Mouse (Mus musculus) neural tube, embryonic 15.5 days (tissue): ENCODE data around the gene Rrp12. TPM values are rescaled to one million over a fixed set of nuclear protein-coding genes. Genes with fewer than 3 reads are reported as not detected.

Experiments
- ATAC-seq: fragments of 200-750 bp; cut with Nextera tagmentation; 2 replicates; pipeline ENCODE4 v1.8.0; 2017; ENCODE audit warnings: mild to moderate bottlenecking, moderate TSS enrichment, moderate library complexity; ENCODE audit not compliant: low FRiP score
- H3K27ac ChIP-seq: fragments of 300-500 bp; sonication (generic); replicated peaks from 2 replicates; pipeline ENCODE4 v1.5.1; 2015; ENCODE audit warnings: mild to moderate bottlenecking, inconsistent platforms
- H3K27me3 ChIP-seq: fragments of 300-500 bp; sonication (generic); replicated peaks from 2 replicates; pipeline ENCODE4 v1.6.1; 2015; ENCODE audit warnings: inconsistent platforms
- H3K36me3 ChIP-seq: fragments of 300-500 bp; sonication (generic); 2 replicates; pipeline ENCODE4 v1.6.1; 2015; ENCODE audit warnings: inconsistent platforms
- H3K4me1 ChIP-seq: fragments of 300-500 bp; sonication (generic); 2 replicates; pipeline ENCODE4 v1.6.1; 2015; ENCODE audit warnings: inconsistent platforms
- H3K4me2 ChIP-seq: fragments of 300-500 bp; sonication (generic); 2 replicates; pipeline ENCODE4 v1.6.1; 2015; ENCODE audit warnings: inconsistent platforms, mild to moderate bottlenecking, moderate library complexity
- H3K4me3 ChIP-seq: fragments of 300-500 bp; sonication (generic); replicated peaks from 2 replicates; pipeline ENCODE4 v1.5.1; 2015; ENCODE audit warnings: mild to moderate bottlenecking, inconsistent platforms
- H3K9ac ChIP-seq: fragments of 300-500 bp; sonication (generic); replicated peaks from 2 replicates; pipeline ENCODE4 v1.6.1; 2015; ENCODE audit warnings: mild to moderate bottlenecking, inconsistent platforms
- H3K9me3 ChIP-seq: fragments of 300-500 bp; sonication (generic); replicated peaks from 2 replicates; pipeline ENCODE4 v1.6.1; 2016; ENCODE audit warnings: inconsistent platforms
- WGBS: fragments of 180-500 bp; shearing (Covaris S2); methylation state at CpG from one replicate; pipeline ENCODE4 v1.1.7; 2015; ENCODE audit warnings: mixed read lengths; 5-methylcytosine and 5-hydroxymethylcytosine counted together
- polyA plus RNA-seq: library from polyadenylated mRNA; unstranded; fragments of >200 nt; fragmentation: Nextera tagmentation; extraction: Ambion mirVana; gene quantifications from 2 replicates; pipeline ENCODE4 v1.2.1, GENCODE M21; 2015

Gene Rrp12
- polyA plus RNA-seq: 17.9 and 18.5 TPM in 2 replicates

DNA sequence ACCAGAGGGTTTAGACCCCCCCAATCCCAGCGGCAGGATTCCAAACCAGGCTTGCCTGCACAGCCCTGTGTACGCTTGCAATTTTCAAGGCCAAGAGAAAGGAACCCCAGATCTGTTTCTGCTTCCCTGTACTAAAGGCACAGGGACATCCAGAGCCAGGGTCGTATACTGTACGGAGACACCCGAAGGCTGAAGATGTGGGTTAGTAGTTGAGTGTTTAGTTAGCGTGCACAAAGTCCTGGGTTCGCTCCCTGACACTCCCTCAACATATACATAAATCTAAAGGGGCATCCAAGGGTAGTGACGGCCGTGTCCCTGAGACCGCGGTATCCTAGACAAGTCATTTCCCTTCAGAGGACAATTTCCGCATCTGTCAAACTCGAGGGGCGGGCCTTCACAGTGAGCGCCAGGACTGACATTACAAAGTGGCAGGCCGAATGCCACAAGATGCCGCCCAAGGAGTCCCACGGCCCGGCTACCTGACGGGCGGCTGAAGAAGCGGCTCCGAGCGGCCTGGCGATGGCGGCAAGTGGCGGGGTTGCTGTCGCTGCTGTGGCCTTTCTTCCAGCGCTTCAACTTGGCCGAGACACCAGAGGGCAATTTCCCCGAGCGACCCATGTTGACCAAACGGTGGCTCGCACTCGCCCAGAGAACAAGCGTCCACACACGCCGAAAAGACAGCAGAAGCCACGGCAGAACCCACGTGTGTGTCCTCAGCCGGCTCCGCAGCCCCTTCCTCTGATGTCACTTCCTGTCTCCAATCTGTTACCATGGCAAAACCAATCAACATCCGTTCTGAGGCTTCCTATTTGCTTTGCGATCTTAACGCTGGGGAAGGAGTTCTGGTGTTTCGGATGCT is at the start of gene Rrp12:
Gene Rrp12, minus strand, starts transcription at position 714 of the 859 bp plus-strand sequence.
- peaks cover 24% of the 10 kb centered on the region for H3K4me1 ChIP-seq
- H3K4me3 ChIP-seq: peak within 1 kb of the TSS; percentile 90
- under 1% methylated on average over 46 of the region's 46 CpGs for WGBS
- H3K27ac ChIP-seq: peak within 1 kb of the TSS; percentile 55; the same call in 1 of the 2 replicates
- no peaks in the 10 kb centered on the region for H3K27me3 ChIP-seq
- peak within 1 kb of the TSS; percentile 55 for H3K9ac ChIP-seq
- no peaks in the 10 kb centered on the region for H3K9me3 ChIP-seq
- peak within 1 kb of the TSS; percentile 90 for H3K4me2 ChIP-seq
- ATAC-seq: peak; percentile 98
- H3K36me3 ChIP-seq: peaks cover 13% of the 10 kb centered on the region

- Histone ChIP-seq H3K4me2 (no peak overlapping the region), H3K27me3 (no peaks in the 10 kb centered on the region), H3K36me3 (peaks cover 92% of the 10 kb centered on the region), H3K4me3 (no peak overlapping the region), H3K4me1 (no peaks in the 10 kb centered on the region), H3K9ac (no peak overlapping the region), H3K27ac (no peak overlapping the region), H3K9me3 (no peaks in the 10 kb centered on the region)
- WGBS: 92% methylated on average over 7 of the region's 7 CpGs
- ATAC-seq: no peak
Observed at GRCm38 (mm10) chr19:41943841-41944240, 47.9 kb upstream of the Rrp12 start.

- WGBS: 92% methylated on average over 5 of the region's 5 CpGs
- H3K27me3 ChIP-seq: no peaks in the 10 kb centered on the region
- no peak overlapping the region for H3K9ac ChIP-seq
- H3K27ac ChIP-seq: no peak overlapping the region
- no peak overlapping the region for H3K4me3 ChIP-seq
- H3K4me1 ChIP-seq: peaks cover 17% of the 10 kb centered on the region
- no peaks in the 10 kb centered on the region for H3K9me3 ChIP-seq
- H3K36me3 ChIP-seq: peaks cover 58% of the 10 kb centered on the region
- H3K4me2 ChIP-seq: no peak overlapping the region
- ATAC-seq: no peak
Observed at GRCm38 (mm10) chr19:41938539-41938938, 42.6 kb upstream of the Rrp12 start.

DNA sequence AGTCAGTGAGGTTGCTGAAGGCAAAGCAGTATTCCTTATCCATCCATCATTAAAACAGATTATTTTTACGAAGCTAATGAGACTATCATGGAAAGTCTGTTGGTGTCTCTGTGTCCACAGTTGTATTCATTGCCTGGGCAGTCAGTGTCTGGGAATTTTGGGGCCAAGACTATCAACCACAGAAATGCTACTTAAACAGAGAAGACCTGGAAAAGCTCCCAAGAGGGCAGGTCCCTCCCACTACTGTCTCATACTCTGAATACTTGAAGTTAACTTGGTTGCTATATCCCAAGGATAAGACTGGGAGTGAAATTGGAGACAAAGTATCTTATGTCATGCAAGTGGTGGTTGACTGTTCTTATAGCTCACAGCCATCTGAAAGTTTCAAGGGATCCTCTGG is 39.9 kb upstream of the Rrp12 start:
- 98% methylated on average over 1 of the region's 1 CpGs for WGBS
- no peak for ATAC-seq

GRCm38 (mm10) chr19:41934124-41934523 is 38.2 kb upstream of the Rrp12 start:
- Histone ChIP-seq H3K4me1 (peaks cover 27% of the 10 kb centered on the region), H3K9ac (peak overlapping the region; percentile 80), H3K9me3 (no peaks in the 10 kb centered on the region), H3K4me3 (peak overlapping the region; percentile 88), H3K36me3 (peaks cover 30% of the 10 kb centered on the region), H3K27ac (no peak overlapping the region), H3K4me2 (peak overlapping the region; percentile 78), H3K27me3 (no peaks in the 10 kb centered on the region)
- no peak for ATAC-seq
- 7% methylated on average over 6 of the region's 6 CpGs for WGBS

More for the DNA sequence above, 39.9 kb upstream of the Rrp12 start:
- H3K4me1 ChIP-seq: peaks cover 27% of the 10 kb centered on the region
- H3K27ac ChIP-seq: no peak overlapping the region
- peaks cover 35% of the 10 kb centered on the region for H3K36me3 ChIP-seq
- no peak overlapping the region for H3K4me3 ChIP-seq
- H3K4me2 ChIP-seq: no peak overlapping the region
- H3K9me3 ChIP-seq: no peaks in the 10 kb centered on the region
- H3K9ac ChIP-seq: no peak overlapping the region
- H3K27me3 ChIP-seq: no peaks in the 10 kb centered on the region

DNA sequence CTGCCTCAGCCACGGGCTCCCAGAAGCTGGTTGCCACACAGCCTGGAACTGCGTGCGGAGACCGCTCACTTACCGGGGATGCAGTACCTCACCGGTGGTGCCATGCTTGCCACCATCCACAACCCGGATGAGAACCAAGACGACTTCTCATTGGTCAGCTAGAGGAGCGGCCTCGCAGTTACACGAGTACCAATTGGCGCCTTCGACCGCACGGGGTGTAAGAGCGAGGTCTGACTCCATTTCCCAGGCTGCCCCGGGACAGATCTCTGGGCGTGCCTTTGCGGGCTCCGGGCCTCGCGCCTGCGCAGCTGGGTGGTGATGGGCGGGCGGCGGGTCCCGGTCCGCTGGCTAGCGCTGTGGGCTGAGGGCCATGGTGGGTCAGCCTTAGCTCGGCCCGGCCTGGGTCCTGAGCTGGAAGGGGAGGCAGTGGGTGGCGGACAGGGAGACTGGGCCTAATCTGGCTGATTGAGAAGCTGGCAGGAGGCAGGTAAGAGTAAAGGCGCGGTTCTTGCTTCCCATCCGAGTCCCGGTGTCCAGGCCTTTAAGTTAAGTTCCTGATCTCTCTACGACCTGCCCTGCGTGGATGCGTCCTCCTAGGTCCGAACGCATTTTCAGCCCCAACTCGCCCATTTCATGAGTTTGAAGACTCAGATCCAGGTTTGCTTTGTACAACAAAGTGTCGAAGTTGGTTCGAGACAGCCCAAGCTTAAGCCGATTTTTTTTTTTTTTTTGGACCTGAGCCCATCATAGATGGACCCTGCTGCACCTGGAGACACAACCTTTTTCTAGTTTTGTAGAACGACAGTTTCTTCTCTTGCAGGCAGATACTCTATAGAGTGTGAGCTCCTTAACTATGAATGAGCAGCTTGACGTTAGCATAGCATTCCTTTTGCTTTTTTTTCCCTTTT is 37.5 kb upstream of the Rrp12 start, which contains the start of the genes Exosc1 and Zdhhc16:
Gene Exosc1, minus strand, starts transcription at position 245 of the 908 bp plus-strand sequence.
Gene Zdhhc16, plus strand, starts transcription at position 302 of the 908 bp plus-strand sequence.
- Histone ChIP-seq H3K27me3 (no peaks in the 10 kb centered on the region), H3K9ac (peak within 1 kb of the TSS; percentile 80)
- under 1% methylated on average over 47 of the region's 47 CpGs for whole genome bisulfite sequencing

DNA sequence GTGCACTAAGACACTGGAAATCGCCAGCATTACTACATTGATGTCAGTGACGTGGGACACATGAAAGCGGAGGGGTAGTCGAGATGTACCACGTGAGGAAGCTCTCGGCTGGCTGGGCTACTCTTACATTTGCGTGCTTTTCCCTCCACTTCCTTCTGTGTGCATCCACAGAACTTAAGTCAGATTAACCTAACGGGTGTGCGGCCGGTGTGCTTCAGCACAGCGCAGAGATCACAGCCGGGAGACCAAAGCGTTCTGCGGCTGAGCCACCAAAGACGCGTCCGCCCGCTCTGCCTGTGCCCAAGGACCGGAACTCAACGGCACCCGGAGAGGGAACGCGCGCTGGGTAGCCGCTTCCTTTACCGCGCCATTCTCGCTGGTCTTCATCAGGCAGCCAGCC is 36.7 kb upstream of the Rrp12 start:
- H3K36me3 ChIP-seq: peaks cover 29% of the 10 kb centered on the region
- WGBS: under 1% methylated on average over 28 of the region's 28 CpGs
- H3K27ac ChIP-seq: peak overlapping the region; percentile 81
- no peaks in the 10 kb centered on the region for H3K9me3 ChIP-seq
- H3K4me3 ChIP-seq: peak overlapping the region; percentile 88
- no peaks in the 10 kb centered on the region for H3K27me3 ChIP-seq
- peak overlapping the region; percentile 75 for H3K9ac ChIP-seq
- peak overlapping the region; percentile 91 for H3K4me2 ChIP-seq
- peak; percentile 30 for ATAC-seq
- peaks cover 27% of the 10 kb centered on the region for H3K4me1 ChIP-seq

More for the DNA sequence above, 37.5 kb upstream of the Rrp12 start, which contains the start of the genes Exosc1 and Zdhhc16:
- Histone ChIP-seq H3K27ac (peak within 1 kb of the TSS; percentile 81), H3K4me1 (peaks cover 27% of the 10 kb centered on the region), H3K4me2 (peak within 1 kb of the TSS; percentile 91), H3K9me3 (no peaks in the 10 kb centered on the region), H3K4me3 (peak within 1 kb of the TSS; percentile 88), H3K36me3 (peaks cover 29% of the 10 kb centered on the region)
- ATAC-seq: peak; percentile 100

GRCm38 (mm10) chr19:41920412-41921067 is 24.6 kb upstream of the Rrp12 start:
- WGBS: 83% methylated on average over 5 of the region's 5 CpGs
- Histone ChIP-seq H3K9me3 (no peaks in the 10 kb centered on the region), H3K27me3 (no peaks in the 10 kb centered on the region), H3K4me1 (no peaks in the 10 kb centered on the region), H3K9ac (no peak overlapping the region), H3K27ac (no peak overlapping the region), H3K4me2 (no peak overlapping the region), H3K36me3 (peaks cover 61% of the 10 kb centered on the region), H3K4me3 (no peak overlapping the region)
- ATAC-seq: no peak

GRCm38 (mm10) chr19:41919471-41919870 is 23.5 kb upstream of the Rrp12 start:
- Histone ChIP-seq H3K27me3 (no peaks in the 10 kb centered on the region), H3K4me3 (no peak overlapping the region), H3K36me3 (peaks cover 58% of the 10 kb centered on the region), H3K4me1 (peaks cover 8% of the 10 kb centered on the region), H3K4me2 (no peak overlapping the region), H3K9me3 (no peaks in the 10 kb centered on the region), H3K27ac (no peak overlapping the region), H3K9ac (no peak overlapping the region)
- 80% methylated on average over 4 of the region's 4 CpGs for WGBS
- no peak for ATAC-seq

DNA sequence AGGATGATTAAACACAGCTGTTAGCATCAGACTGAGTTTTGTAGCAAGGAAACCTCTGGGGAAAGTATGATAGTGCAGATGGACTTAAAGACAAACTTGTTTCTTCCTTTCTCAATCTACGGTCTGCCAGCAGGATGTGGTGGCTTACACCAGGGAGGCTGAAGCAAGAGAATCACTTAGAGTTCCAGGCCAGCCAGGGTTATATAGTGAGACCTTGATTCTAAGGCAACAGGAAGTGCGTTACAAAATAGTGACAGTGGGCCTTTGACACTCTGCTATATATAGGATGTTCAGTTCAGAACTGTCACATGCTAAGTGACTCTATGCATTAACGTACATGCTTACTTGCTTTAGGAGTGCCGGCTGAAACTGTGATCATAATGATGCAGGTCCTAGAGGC is 20.9 kb upstream of the Rrp12 start:
- Histone ChIP-seq H3K27ac (no peak overlapping the region), H3K4me1 (peaks cover 29% of the 10 kb centered on the region), H3K4me2 (no peak overlapping the region), H3K36me3 (peaks cover 42% of the 10 kb centered on the region), H3K9me3 (no peaks in the 10 kb centered on the region), H3K9ac (no peak overlapping the region), H3K27me3 (no peaks in the 10 kb centered on the region), H3K4me3 (no peak overlapping the region)
- no peak for ATAC-seq
- WGBS: 87% methylated on average over 4 of the region's 4 CpGs

DNA sequence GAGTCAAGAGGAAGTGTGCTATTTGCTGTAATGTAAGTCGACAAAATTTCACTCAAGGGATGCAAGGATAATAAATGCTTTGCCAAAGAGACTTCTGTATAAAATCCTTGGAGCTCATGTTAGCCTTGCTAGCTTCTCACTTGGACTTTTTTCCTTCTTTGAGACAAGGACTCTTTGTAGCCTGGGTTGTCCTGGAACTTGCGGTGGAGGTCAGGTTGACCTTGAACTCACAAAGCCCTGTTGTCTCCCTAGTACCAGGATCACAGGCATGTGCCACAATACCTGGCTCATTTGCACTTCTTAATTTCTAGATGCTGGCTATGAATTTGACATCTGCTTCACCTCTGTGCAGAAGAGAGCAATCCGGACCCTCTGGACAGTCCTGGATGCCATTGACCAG is 19.3 kb upstream of the Rrp12 start:
- H3K27ac ChIP-seq: no peak overlapping the region
- no peak overlapping the region for H3K4me3 ChIP-seq
- H3K9me3 ChIP-seq: no peaks in the 10 kb centered on the region
- no peak for ATAC-seq
- 86% methylated on average over 3 of the region's 3 CpGs for WGBS
- no peaks in the 10 kb centered on the region for H3K27me3 ChIP-seq
- no peak overlapping the region for H3K9ac ChIP-seq
- no peak overlapping the region for H3K4me2 ChIP-seq
- peaks cover 39% of the 10 kb centered on the region for H3K36me3 ChIP-seq
- peaks cover 29% of the 10 kb centered on the region for H3K4me1 ChIP-seq
